Mouse (Mus musculus): ENCODE results near the gene Ccdc183. TPM values are rescaled to one million over a fixed set of nuclear protein-coding genes. Genes with fewer than 3 reads are reported as not detected.

The Ccdc183 gene
- polyA plus RNA-seq, 1 experiment from 2014 or later: 0.32 TPM

Other genes with a start within 250 kb of the Ccdc183 start
- 31.9 and 41.4 TPM in 2 replicates for gene Sapcd2, start 245.4 kb downstream of the Ccdc183 start, polyA plus RNA-seq (2016; fragmentation: Nextera tagmentation; extraction: Ambion mirVana)
- gene Entpd2, start 221.8 kb downstream of the Ccdc183 start, polyA plus RNA-seq (2016; fragmentation: Nextera tagmentation; extraction: Ambion mirVana): 0.22 and 0.46 TPM in 2 replicates
- 216 and 225 TPM in 2 replicates for gene Npdc1, start 218.3 kb downstream of the Ccdc183 start, polyA plus RNA-seq (2016; fragmentation: Nextera tagmentation; extraction: Ambion mirVana)
- gene Fut7, start 194.4 kb downstream of the Ccdc183 start, polyA plus RNA-seq (2016; fragmentation: Nextera tagmentation; extraction: Ambion mirVana): 0.53 TPM in 1 of 2 replicates, not detected in the other
- gene Abca2, start 189.0 kb downstream of the Ccdc183 start, polyA plus RNA-seq (2016; fragmentation: Nextera tagmentation; extraction: Ambion mirVana): 10.1 and 10.6 TPM in 2 replicates
- 2.3 and 2.4 TPM in 2 replicates for gene Clic3, start 160.8 kb downstream of the Ccdc183 start, polyA plus RNA-seq (2016; fragmentation: Nextera tagmentation; extraction: Ambion mirVana)
- 41.6 and 49.4 TPM in 2 replicates for gene Paxx, start 156.6 kb downstream of the Ccdc183 start, polyA plus RNA-seq (2016; fragmentation: Nextera tagmentation; extraction: Ambion mirVana)
- gene Ptgds, start 147.6 kb downstream of the Ccdc183 start, polyA plus RNA-seq (2016; fragmentation: Nextera tagmentation; extraction: Ambion mirVana): 2.8 and 3.0 TPM in 2 replicates
- gene Lcn12, start 123.8 kb downstream of the Ccdc183 start, polyA plus RNA-seq (2016; fragmentation: Nextera tagmentation; extraction: Ambion mirVana): not detected in 2 replicates
- gene Fbxw5, start 116.9 kb downstream of the Ccdc183 start, polyA plus RNA-seq (2016; fragmentation: Nextera tagmentation; extraction: Ambion mirVana): 106 and 116 TPM in 2 replicates
- 4.8 and 6.0 TPM in 2 replicates for gene C8g, start 116.0 kb downstream of the Ccdc183 start, polyA plus RNA-seq (2016; fragmentation: Nextera tagmentation; extraction: Ambion mirVana)
- 25.7 and 29.6 TPM in 2 replicates for gene Traf2, start 70.7 kb downstream of the Ccdc183 start, polyA plus RNA-seq (2016; fragmentation: Nextera tagmentation; extraction: Ambion mirVana)
- 377 TPM in 2 replicates for gene Edf1, start 59.8 kb downstream of the Ccdc183 start, polyA plus RNA-seq (2016; fragmentation: Nextera tagmentation; extraction: Ambion mirVana)
- gene Mamdc4, start 42.8 kb downstream of the Ccdc183 start, polyA plus RNA-seq (2016; fragmentation: Nextera tagmentation; extraction: Ambion mirVana): 4.7 and 6.7 TPM in 2 replicates
- 131 and 162 TPM in 2 replicates for gene Phpt1, start 42.5 kb downstream of the Ccdc183 start, polyA plus RNA-seq (2016; fragmentation: Nextera tagmentation; extraction: Ambion mirVana)
- 2.4 and 3.1 TPM in 2 replicates for gene Ajm1, start 35.9 kb downstream of the Ccdc183 start, polyA plus RNA-seq (2016; fragmentation: Nextera tagmentation; extraction: Ambion mirVana)
- gene Rabl6, start 9.2 kb downstream of the Ccdc183 start, polyA plus RNA-seq (2016; fragmentation: Nextera tagmentation; extraction: Ambion mirVana): 70.0 and 72.3 TPM in 2 replicates
- 21.7 and 23.4 TPM in 2 replicates for gene Tmem141, start 4.3 kb upstream of the Ccdc183 start, polyA plus RNA-seq (2016; fragmentation: Nextera tagmentation; extraction: Ambion mirVana)
- 0.96 and 1.3 TPM in 2 replicates for gene Fcna, start 10.4 kb upstream of the Ccdc183 start, polyA plus RNA-seq (2016; fragmentation: Nextera tagmentation; extraction: Ambion mirVana)
- gene Lcn8, start 35.4 kb upstream of the Ccdc183 start, polyA plus RNA-seq (2016; fragmentation: Nextera tagmentation; extraction: Ambion mirVana): not detected in 2 replicates
- gene Lcn5, start 40.3 kb upstream of the Ccdc183 start, polyA plus RNA-seq (2016; fragmentation: Nextera tagmentation; extraction: Ambion mirVana): not detected in 2 replicates
- not detected in 2 replicates for gene Lcn6, start 59.1 kb upstream of the Ccdc183 start, polyA plus RNA-seq (2016; fragmentation: Nextera tagmentation; extraction: Ambion mirVana)
- gene Lcn10, start 65.0 kb upstream of the Ccdc183 start, polyA plus RNA-seq (2016; fragmentation: Nextera tagmentation; extraction: Ambion mirVana): not detected in 2 replicates
- gene Obp2a, start 82.4 kb upstream of the Ccdc183 start, polyA plus RNA-seq (2016; fragmentation: Nextera tagmentation; extraction: Ambion mirVana): not detected in 2 replicates
- 97.8 and 98.7 TPM in 2 replicates for gene Bmyc, start 89.1 kb upstream of the Ccdc183 start, polyA plus RNA-seq (2016; fragmentation: Nextera tagmentation; extraction: Ambion mirVana)
- not detected in 2 replicates for gene Obp2b, start 119.3 kb upstream of the Ccdc183 start, polyA plus RNA-seq (2016; fragmentation: Nextera tagmentation; extraction: Ambion mirVana)
- gene Lcn3, start 147.9 kb upstream of the Ccdc183 start, polyA plus RNA-seq (2016; fragmentation: Nextera tagmentation; extraction: Ambion mirVana): not detected in 2 replicates
- gene Lcn11, start 159.3 kb upstream of the Ccdc183 start, polyA plus RNA-seq (2016; fragmentation: Nextera tagmentation; extraction: Ambion mirVana): not detected in 2 replicates
- gene Gm13539, start 164.6 kb upstream of the Ccdc183 start, polyA plus RNA-seq (2016; fragmentation: Nextera tagmentation; extraction: Ambion mirVana): not detected in 2 replicates
- gene Glt6d1, start 198.2 kb upstream of the Ccdc183 start, polyA plus RNA-seq (2016; fragmentation: Nextera tagmentation; extraction: Ambion mirVana): not detected in 2 replicates
- gene Lcn9, start 205.5 kb upstream of the Ccdc183 start, polyA plus RNA-seq (2016; fragmentation: Nextera tagmentation; extraction: Ambion mirVana): not detected in 2 replicates
- not detected in 2 replicates for gene Sohlh1, start 229.6 kb upstream of the Ccdc183 start, polyA plus RNA-seq (2016; fragmentation: Nextera tagmentation; extraction: Ambion mirVana)
- gene Kcnt1, start 246.1 kb upstream of the Ccdc183 start, polyA plus RNA-seq (2016; fragmentation: Nextera tagmentation; extraction: Ambion mirVana): 2.9 and 4.6 TPM in 2 replicates